Mouse (Mus musculus): ENCODE data around the gene Ezh1.

Gene Ezh1

GRCm38 (mm10) chr11:101226065-101226701 is at the start of gene Ezh1:
Ezh1 (minus strand) TSS chr11:101226463.
- peak; percentile 96 for DNase-seq

- no peak for DNase-seq
Observed at GRCm38 (mm10) chr11:101275309-101275708, 49.0 kb upstream of the Ezh1 start.

GRCm38 (mm10) chr11:101272446-101272845 is 46.2 kb upstream of the Ezh1 start:
- DNase-seq, result no peak

- no peak for DNase-seq
Observed at GRCm38 (mm10) chr11:101269577-101270116, 43.4 kb upstream of the Ezh1 start.

- no peak for DNase-seq
Observed at GRCm38 (mm10) chr11:101265906-101266305, 39.6 kb upstream of the Ezh1 start.

GRCm38 (mm10) chr11:101264954-101265471 is 38.8 kb upstream of the Ezh1 start:
- DNase-seq, result no peak

- DNase-seq, result no peak
Observed at GRCm38 (mm10) chr11:101263989-101264280, 37.7 kb upstream of the Ezh1 start.

- no peak for DNase-seq
Observed at GRCm38 (mm10) chr11:101263138-101263988, 37.1 kb upstream of the Ezh1 start.

GRCm38 (mm10) chr11:101262272-101262967 is 36.2 kb upstream of the Ezh1 start:
- DNase-seq, result no peak

- no peak for DNase-seq
Observed at GRCm38 (mm10) chr11:101260826-101261380, 34.6 kb upstream of the Ezh1 start.

- no peak for DNase-seq
Observed at GRCm38 (mm10) chr11:101259948-101260825, 33.9 kb upstream of the Ezh1 start, which contains the start of gene Wnk4. Wnk4 (plus strand) TSS chr11:101260567.

GRCm38 (mm10) chr11:101259261-101259712 is 33.0 kb upstream of the Ezh1 start:
- DNase-seq, result no peak

GRCm38 (mm10) chr11:101255826-101256775 is 29.8 kb upstream of the Ezh1 start:
- DNase-seq, result no peak

- DNase-seq, result peak; percentile 83
Observed at GRCm38 (mm10) chr11:101253613-101254389, 27.5 kb upstream of the Ezh1 start, which contains the start of gene Vps25. Vps25 (plus strand) TSS chr11:101253707.

- no peak for DNase-seq
Observed at GRCm38 (mm10) chr11:101252941-101253340, 26.7 kb upstream of the Ezh1 start.

- no peak for DNase-seq
Observed at GRCm38 (mm10) chr11:101251031-101251430, 24.8 kb upstream of the Ezh1 start.

GRCm38 (mm10) chr11:101248258-101248994 is 22.2 kb upstream of the Ezh1 start:
- DNase-seq, result peak; percentile 64

GRCm38 (mm10) chr11:101247521-101248030 is 21.3 kb upstream of the Ezh1 start:
- DNase-seq, result no peak

- no peak for DNase-seq
Observed at GRCm38 (mm10) chr11:101246702-101247012, 20.4 kb upstream of the Ezh1 start.

Data from cerebellum, adult 9-10 months (tissue).